Mouse (Mus musculus) adrenal gland, adult 18-20 months (tissue): Measurements from ENCODE around the gene Cyp11a1. TPM values are rescaled to one million over a fixed set of nuclear protein-coding genes. Genes with fewer than 3 reads are reported as not detected.

Experiments used
- DNase-seq, 2 experiments: peaks; one replicate each; pipeline ENCODE4 v3.0.0; 2021 to 2022; ENCODE audit warnings: low spot score in 2 of 2
- long read RNA-seq, 2 experiments: library from polyadenylated mRNA; stranded (forward); transcript quantifications; one replicate each; pipeline ENCODE4 v2.0.0; 2021
- total RNA-seq, 2 experiments: library from RNA; stranded (reverse); gene quantifications; 1 replicate in 1 of 2; 2 replicates in 1 of 2; pipeline ENCODE4 v1.2.3; 2021

Gene Cyp11a1
- 1,000 to 10,000 TPM; 6,431 to 6,741 TPM for total RNA-seq
- long read RNA-seq, experiment 1, transcript Cyp11a1-201 (9 exons, 2,120 nt) = major isoform, 7,055 of 9,459 reads
- long read RNA-seq, experiment 1, partial matches to known transcripts = 467 of 9,459 reads
- long read RNA-seq, experiment 1, other reads (novel, unspliced or antisense) = 1,937 of 9,459 reads
- long read RNA-seq, experiment 2, transcript Cyp11a1-204 (4 exons, 3,439 nt) = minor isoform, 5 of 27,214 reads
- long read RNA-seq, experiment 2, transcript Cyp11a1-201 (9 exons, 2,120 nt) = major isoform, 18,269 of 27,214 reads
- long read RNA-seq, experiment 2, partial matches to known transcripts = 8,247 of 27,214 reads
- long read RNA-seq, experiment 2, other reads (novel, unspliced or antisense) = 693 of 27,214 reads

DNA sequence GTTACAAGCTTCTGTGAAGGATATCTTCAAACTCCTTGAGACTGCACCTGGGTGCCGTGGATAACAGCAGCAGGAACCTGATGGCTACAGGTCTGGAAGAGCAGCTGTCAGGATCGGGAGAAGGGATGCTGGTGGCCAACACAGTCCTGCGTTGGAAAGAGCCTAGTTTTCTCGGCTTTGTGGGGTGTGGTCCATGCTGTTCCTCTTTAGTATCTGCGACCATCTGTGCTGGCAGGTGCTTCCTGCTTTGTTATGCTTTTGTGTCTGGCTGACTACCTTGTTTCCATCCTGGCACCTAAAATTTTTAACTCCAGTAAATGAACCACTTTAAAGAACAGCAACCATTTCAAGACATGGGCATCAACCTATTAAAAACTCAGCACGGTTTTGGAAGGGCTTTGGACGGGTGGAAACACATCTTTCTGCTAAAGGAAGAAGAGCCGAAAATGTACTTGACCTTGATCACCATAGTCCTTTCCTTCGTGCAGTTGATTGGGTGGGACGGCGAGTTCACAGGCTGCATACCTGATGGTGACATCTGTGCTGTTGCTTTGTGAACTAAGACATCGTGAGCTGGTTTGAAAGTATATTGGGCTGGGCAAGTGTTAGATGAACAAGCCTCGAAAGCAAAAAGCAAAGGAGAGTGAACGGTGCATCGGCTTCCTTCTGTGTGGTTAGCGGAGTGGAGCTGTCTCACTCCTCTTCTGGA is at the start of gene Cyp11a1:
Gene Cyp11a1 (plus strand): TSS at position 659 of the 709 bp plus-strand sequence.
- DNase-seq = no peak

GRCm38 (mm10) chr9:57956838-57957236 is 49.4 kb upstream of the Cyp11a1 start:
- DNase-seq = no peak

GRCm38 (mm10) chr9:57958615-57959014 is 47.6 kb upstream of the Cyp11a1 start:
- DNase-seq = no peak

- no peak for DNase-seq
Observed at GRCm38 (mm10) chr9:57959399-57959798, 46.8 kb upstream of the Cyp11a1 start.

DNA sequence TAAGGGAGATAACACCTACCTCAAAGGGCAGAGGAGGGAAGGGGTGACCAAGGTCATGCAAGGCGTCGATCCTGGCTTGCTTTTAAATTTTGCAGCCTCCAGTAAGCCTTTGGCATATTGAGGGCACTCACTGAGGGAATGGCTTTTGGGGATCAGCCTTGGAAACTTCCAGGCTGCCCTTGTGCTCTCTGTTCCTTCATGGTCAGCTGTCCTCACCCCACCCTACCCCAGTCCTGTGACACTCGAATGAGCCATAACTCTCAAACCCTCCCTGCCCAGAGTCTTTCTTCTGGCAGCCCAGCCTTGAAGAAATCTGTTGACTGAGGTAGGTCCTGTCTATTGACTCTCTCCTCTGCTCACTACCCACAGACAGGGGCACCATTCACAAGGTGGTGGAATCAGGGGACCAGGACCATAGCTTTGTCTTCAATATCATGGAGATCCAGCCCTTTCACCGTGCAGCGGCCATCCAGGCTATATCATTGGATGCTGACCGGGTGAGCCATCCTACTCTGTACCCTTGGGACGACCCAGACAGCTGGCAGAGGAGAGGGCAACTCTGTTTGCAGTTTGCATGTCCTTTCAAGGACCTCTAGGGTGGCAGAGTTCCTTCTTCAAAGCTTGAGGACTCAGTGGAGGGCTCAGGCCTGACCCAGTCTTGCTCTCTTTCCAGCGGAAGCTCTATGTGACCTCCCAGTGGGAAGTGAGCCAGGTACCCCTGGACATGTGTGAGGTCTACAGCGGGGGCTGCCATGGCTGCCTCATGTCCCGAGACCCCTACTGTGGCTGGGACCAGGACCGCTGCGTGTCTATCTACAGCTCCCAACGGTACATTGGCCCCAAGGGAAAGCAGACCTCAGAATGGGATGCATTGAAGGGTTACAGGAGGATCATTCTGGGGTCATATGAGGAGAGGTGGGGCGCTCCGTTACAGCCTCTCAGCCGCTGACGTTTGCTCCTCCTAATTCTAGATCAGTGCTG is 46.0 kb upstream of the Cyp11a1 start:
- DNase-seq = no peak

DNA sequence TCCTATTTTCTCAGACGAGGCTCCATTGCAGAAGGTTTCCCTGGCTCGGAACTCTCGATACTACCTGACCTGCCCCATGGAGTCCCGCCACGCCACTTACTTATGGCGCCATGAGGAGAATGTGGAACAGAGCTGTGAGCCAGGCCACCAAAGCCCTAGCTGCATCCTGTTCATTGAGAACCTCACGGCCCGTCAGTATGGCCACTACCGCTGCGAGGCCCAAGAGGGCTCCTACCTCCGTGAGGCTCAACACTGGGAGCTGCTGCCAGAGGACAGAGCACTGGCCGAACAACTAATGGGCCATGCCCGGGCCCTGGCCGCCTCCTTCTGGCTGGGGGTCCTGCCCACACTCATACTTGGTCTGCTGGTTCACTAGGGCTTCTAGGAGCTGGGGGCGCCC is 45.0 kb upstream of the Cyp11a1 start:
- no peak for DNase-seq

DNA sequence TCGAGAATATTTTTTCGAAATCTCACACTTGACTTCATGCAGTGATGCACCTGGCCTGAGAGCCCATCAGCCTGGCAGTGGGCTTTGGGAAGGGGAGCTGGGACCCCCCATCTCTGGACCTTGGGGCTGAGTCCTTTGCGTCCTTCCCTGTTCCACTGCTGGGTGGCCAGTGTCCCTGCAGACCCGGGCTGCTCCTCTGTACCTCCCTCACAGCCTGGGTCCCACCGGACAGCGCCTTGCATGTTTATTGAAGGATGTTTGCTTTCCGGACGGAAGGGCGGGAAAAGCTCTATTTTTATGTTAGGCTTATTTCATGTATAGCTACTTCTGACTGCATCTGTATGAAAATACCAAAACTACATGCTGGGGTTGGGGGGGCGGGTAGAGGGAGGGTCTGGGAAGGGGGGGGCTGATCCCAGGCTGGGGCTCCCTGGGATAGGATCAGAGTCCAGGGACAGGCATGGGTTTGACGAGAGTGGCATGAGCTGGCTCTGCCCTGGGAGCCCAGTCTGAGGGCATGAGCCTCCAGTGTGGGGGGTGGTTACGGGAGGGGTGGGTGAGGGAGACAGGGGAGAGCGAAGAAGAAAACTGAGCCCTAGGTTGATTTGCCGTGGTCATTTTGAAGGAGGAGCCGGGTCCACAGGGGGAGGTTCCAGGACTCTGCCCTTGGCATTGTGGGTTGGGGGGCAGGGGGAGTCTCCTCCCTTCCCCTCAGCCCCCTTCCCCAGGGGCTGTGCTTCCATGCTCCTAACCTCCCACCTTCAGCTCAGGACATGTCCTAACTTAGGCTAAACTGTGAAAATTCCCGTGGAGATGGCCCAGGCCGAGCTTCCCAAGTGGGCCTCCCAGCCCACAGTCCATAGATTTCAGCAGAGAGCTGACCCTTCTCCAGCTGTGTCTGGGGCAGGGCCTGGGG is 44.1 kb upstream of the Cyp11a1 start:
- DNase-seq = no peak

GRCm38 (mm10) chr9:57963249-57963997 is 42.8 kb upstream of the Cyp11a1 start:
- DNase-seq = no peak

- no peak for DNase-seq
Observed at GRCm38 (mm10) chr9:57963998-57964395, 42.2 kb upstream of the Cyp11a1 start.

DNA sequence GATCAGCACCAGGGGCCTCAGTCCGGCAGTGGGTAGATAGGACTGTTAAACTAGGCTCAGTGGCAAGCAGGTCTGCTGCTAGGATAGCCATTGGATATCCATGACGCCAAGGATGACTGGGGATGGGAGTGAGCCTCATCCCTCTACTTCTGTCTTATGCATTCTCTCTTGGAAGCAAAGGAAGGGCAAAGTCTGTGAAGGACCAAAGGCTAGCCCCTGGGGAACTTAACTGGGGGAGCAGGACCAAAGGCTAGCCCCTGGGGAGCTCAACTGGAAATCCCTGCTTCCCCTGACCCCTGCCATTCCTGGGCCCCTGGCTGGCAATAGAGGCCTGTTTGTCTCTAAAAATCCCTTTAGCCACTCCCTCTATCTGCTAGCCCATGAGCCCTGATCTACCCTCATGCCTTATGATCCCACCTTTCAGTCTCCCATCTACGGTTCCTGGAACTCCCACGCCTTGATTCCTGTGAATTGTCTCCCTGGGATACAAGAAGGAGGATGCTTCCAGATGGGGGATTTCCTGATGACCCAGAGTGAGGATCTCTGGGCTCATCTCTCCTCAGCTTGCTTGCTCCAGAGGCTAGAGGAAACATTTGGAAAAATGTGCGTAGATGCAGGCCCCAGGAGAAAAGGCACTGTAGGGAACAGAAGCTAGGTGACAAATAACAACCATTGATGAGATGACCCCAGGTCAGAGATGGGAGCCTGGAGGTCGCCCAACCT is 41.5 kb upstream of the Cyp11a1 start:
- DNase-seq = no peak

- DNase-seq = peak; percentile 59 to 76
Observed at GRCm38 (mm10) chr9:57965281-57966185, 40.7 kb upstream of the Cyp11a1 start.

DNA sequence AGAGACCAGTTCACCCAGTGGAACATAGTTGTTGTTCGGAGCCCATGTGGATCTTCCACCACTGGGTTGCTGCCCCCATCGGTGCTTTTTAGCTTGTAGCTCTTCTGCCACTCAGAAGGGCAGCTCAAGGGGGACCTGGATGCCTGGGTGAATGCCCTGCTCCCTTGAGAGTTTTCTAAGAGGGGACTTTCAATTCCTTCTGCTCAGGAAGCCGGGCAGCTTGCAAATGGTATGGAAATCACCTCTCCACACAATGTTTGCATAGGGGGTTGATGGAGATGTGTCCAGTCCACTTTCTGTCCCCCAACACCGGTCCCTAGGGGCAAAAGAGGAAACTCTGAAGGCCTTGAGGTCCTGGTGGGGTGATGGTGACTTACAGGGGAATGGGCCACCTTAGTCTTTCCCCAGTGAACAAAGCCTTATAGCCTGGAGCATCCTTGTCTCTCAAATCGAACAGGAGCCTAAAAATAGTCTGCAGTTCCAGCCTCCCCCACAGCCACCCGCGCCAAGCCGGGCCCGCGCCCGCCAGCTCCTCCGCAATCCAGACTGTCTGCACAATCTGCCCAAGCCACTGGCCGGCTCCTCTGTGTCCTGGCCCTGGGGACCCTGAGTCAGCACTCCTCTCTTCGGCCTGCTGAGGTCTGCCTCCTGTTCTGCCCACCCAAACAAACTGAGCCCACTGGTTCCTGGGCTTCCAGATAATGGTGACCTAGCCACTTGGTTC is 38.8 kb upstream of the Cyp11a1 start:
- DNase-seq = no peak

DNA sequence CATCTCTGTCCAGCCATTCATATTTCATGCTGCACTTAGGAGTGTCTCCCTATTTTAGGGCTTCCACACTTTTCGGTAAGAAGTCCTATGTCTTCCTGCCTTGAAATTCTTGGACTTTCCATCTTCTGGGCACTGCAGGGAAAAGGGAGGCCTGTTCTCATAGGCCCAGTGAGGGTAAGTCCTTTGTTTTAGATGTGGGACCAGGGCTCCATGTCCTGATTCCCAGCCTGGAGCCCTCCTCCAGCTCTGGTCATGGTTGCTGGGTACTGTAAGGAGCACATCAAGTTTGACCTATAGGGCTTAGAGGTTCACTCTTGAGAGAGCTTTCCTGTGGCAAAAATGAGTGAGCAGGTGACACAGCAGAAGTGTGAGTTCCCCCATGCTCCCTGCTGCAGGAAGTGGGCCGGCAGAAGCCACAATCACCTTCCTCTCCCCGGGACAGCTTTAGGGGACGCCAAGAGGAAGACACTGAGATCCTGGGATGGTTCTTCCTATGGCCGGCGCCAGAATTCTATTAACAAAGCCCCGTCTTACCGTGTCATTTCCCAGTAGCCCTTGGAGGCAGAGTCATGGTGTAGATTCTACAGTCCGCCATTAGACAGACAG is 37.9 kb upstream of the Cyp11a1 start:
- DNase-seq = no peak

DNA sequence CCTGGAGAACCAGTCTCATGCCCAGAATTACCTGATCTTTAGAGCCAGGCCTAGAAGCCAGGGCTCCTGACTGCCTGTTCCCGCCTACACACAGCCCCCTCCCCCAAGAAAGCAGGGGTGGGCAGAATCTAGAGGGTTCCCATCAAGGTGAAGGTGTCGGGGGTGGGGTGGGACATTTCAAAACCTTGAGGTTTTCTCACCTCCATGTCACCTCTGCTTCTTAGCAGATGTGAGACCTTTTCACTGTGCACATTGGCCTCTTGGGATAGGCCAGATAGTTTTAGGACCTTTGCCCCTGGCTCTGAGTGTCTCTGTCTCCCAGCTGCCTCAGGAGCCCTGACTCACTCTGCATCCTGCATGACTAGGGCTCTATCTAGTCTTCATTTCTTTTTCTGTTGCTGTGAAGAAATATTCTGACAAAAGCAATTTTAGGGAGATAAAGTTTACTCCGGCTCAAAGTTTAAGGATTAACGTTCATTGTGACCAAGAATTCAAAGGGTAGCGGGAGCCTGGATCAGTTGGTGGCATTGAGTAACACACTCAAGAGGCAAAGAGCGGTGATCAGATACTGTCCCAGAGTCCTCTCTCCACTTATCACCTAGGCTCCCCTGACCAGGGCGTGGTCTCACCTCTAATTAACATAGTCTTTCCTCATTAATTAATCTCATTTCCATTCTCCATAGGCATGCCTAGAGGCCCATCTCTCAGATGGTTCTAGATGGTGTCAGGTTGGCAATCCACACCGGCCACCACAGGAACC is 37.2 kb upstream of the Cyp11a1 start:
- no peak for DNase-seq

DNA sequence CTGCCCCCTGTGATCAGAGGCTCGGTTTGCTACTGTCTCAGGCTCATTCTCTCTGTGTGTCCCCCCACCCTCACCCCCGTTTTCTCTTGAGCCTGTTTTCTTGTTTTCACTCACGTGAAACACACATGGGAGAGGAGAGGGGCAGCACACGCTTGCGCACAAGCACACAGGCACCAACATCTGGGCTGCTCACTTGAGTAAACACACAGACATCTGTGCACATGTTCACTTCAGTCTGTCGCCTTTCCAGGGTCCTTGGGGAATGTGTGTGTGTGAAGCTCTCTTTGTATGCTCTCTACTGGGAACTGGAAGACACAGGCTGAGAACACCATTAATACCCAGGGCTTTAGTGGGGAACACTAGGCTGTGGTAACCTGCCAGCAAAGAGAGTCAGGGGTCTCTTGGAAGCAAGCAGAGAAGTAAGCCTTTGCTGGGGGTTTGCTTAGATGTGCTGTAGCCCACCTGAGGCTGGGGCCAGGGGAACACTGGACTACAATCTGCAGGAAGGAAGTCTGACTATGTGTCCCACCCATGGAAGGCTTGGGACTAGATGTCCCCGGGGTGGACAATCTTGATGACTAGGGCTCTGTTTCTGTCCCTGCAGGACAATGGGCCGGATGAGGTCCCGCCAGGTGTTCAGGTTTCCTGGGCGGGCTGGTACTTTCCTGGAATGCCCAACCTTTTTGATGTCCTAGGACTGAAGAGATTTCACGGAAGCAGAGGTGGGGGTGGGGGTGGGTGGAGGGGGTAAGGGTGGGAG is 36.3 kb upstream of the Cyp11a1 start:
- DNase-seq = no peak
